Mouse (Mus musculus): Measurements from ENCODE around the gene Ttc7b. TPM values are rescaled to one million over a fixed set of nuclear protein-coding genes. Genes with fewer than 3 reads are reported as not detected.

The Ttc7b gene
- polyA plus RNA-seq, 1 experiment, result 18.2 TPM

DNA sequence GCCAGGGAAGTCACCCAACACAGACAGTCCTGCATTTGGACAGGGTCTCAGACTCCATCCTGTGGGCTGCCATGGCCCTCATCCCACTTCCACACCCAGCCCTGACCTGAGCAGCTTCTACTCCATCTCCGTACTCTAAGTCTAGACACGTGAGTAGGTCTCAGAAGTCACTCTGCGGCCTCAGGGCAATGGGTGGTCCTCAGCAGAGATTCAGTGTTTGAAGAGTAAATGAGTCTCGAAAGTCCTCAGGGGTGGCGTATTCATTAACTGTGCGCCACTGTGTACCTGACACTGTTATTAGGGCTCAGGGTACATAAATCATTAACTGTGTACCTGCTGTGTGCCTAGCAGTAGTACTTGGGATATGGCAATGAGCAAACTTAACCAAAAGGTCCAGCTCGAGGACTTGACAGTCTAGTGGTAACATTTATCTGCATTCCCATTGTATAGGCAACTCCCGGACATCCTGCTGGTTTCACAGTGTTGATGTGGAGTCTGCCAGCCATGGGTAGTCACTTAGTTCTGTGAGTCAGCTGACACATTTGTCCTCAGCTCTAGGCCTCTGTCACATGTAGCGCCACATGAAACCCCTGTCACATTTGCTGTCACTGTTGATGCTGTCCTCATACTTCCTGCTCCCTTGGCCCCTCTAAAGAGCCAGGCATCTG lies 10.9 kb downstream of the Ttc7b start:
- H3K36me3 ChIP-seq (ENCODE audit: control insufficient read depth, insufficient read depth), result no peaks in the 10 kb centered on the region
- H3ac ChIP-seq (ENCODE audit: control insufficient read depth, insufficient read length), result no peak overlapping the region
- H3K4me3 ChIP-seq, result no peak overlapping the region
- no peaks in the 10 kb centered on the region for H3K79me2 ChIP-seq (ENCODE audit: control insufficient read depth, insufficient read depth)
- TF ChIP-seq REST (IDR thresholded peaks at IDR 0.05; ENCODE audit: insufficient read depth, insufficient read length), result no peak
- no peak for TF ChIP-seq POLR2A (IDR thresholded peaks at IDR 0.05; ENCODE audit: insufficient read length, low read depth)
- no peak overlapping the region for H3K4me2 ChIP-seq (ENCODE audit: low read depth)
- no peaks in the 10 kb centered on the region for H3K27me3 ChIP-seq (ENCODE audit: control insufficient read depth, insufficient read depth, insufficient read length)

DNA sequence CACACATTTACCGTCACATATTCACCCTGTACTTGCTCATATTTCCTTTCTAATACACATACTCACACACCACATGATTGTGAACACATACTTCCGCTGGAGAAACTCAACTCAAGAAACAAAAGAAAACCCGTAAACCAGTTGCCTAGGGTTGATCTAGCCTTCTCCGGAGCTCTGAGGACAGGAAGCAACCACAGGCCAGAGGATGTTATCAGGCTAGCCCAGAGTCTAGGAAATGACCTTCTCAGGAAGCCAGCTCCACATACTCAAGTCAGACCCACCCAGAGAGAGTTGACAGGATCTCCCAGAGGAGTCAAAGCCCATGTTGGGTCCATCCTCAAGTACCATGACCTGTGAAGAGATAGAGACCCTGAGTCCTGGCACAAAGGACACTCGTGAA lies 12.0 kb downstream of the Ttc7b start:
- TF ChIP-seq SRF (IDR thresholded peaks at IDR 0.05; ENCODE audit: control insufficient read depth, insufficient read length, low read depth) (no peak), MYOG (IDR thresholded peaks at IDR 0.05; ENCODE audit: control insufficient read depth in 1 of 3, insufficient read depth in 1 of 3, insufficient read length in 2 of 3, low read depth in 2 of 3) (no peak), POLR2A (IDR thresholded peaks at IDR 0.05; ENCODE audit: insufficient read length, low read depth) (no peak), MYOD1 (IDR thresholded peaks at IDR 0.05; ENCODE audit: control insufficient read depth in 1 of 3, insufficient read length in 2 of 3, low read depth in 2 of 3) (no peak)
- no peak overlapping the region for H3K4me3 ChIP-seq
- no peaks in the 10 kb centered on the region for H3K27me3 ChIP-seq (ENCODE audit: control insufficient read depth, insufficient read depth, insufficient read length)
- no peak overlapping the region for H3K4me2 ChIP-seq (ENCODE audit: low read depth)
- no peaks in the 10 kb centered on the region for H3K79me2 ChIP-seq (ENCODE audit: control insufficient read depth, insufficient read depth)
- no peaks in the 10 kb centered on the region for H3K36me3 ChIP-seq (ENCODE audit: control insufficient read depth, insufficient read depth)
- H3ac ChIP-seq (ENCODE audit: control insufficient read depth, insufficient read length), result no peak overlapping the region

DNA sequence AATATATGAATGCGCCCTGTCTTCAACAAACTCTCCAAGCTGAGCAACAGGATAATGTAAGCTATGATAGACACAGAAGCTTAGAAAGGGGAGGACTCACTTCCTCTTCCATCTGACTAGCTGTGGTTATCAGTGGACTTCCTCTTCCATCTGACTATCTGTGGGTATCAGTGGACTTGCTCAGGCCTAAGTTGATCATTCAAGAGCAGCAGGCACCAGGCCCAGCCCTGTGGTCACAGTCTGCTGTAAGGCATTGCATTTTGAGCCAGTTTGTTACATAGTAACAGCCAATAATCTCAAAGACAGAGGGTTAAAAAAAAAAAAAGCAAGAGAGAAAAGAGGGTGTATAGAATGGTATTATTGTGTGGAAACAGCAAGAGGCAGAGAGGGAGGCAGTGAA lies 15.1 kb downstream of the Ttc7b start:
- TF ChIP-seq CEBPB (IDR thresholded peaks at IDR 0.05; ENCODE audit: insufficient read depth, poor library complexity, severe bottlenecking), result no peak
- TF ChIP-seq E2F4 (IDR thresholded peaks at IDR 0.05; ENCODE audit: insufficient read depth), result no peak
- TF ChIP-seq TCF3 (IDR thresholded peaks at IDR 0.05; ENCODE audit: insufficient read length, low read depth), result no peak
- no peak for TF ChIP-seq MYOG (IDR thresholded peaks at IDR 0.05; ENCODE audit: control insufficient read depth in 1 of 3, insufficient read depth in 1 of 3, insufficient read length in 2 of 3, low read depth in 2 of 3)
- no peak for TF ChIP-seq POLR2AphosphoS2 (IDR thresholded peaks at IDR 0.05; ENCODE audit: insufficient read length, low read depth)
- no peak for TF ChIP-seq TCF12 (IDR thresholded peaks at IDR 0.05; ENCODE audit: insufficient read depth, poor library complexity, severe bottlenecking)
- no peak for TF ChIP-seq MAX (IDR thresholded peaks at IDR 0.05; ENCODE audit: low read depth)
- no peak for TF ChIP-seq POLR2A (IDR thresholded peaks at IDR 0.05; ENCODE audit: insufficient read length, low read depth)
- TF ChIP-seq REST (IDR thresholded peaks at IDR 0.05; ENCODE audit: insufficient read depth, insufficient read length), result no peak
- TF ChIP-seq USF1 (IDR thresholded peaks at IDR 0.05; ENCODE audit: low read depth), result no peak
- TF ChIP-seq SRF (IDR thresholded peaks at IDR 0.05; ENCODE audit: control insufficient read depth, insufficient read length, low read depth), result no peak
- no peak for TF ChIP-seq MYOD1 (IDR thresholded peaks at IDR 0.05; ENCODE audit: control insufficient read depth in 1 of 3, insufficient read length in 2 of 3, low read depth in 2 of 3)
- Histone ChIP-seq H3K4me2 (ENCODE audit: low read depth) (no peak overlapping the region), H3K4me3 (no peak overlapping the region), H3K79me2 (ENCODE audit: control insufficient read depth, insufficient read depth) (no peaks in the 10 kb centered on the region), H3K36me3 (ENCODE audit: control insufficient read depth, insufficient read depth) (no peaks in the 10 kb centered on the region), H3K27me3 (ENCODE audit: control insufficient read depth, insufficient read depth, insufficient read length) (no peaks in the 10 kb centered on the region), H3ac (ENCODE audit: control insufficient read depth, insufficient read length) (no peak overlapping the region)

DNA sequence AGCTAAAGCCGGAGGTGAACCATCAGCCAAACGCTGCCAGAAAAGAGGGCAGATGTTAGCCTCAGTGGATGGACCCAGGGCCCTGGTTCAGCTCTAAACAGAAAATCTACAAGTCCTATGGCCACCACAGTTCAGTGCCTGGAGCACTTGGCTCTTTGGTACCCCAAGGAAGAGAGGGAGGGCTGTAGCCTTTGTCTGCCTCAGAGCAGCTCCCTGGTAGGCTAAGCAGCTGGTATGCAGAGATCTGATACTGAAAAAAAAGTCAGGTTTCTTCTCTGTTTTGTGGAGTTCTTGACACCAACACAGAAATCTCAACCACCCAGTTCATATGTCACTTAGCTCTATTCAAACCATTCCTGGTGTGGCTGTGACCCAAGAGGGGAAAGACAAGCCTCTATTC lies 16.0 kb downstream of the Ttc7b start:
- no peak overlapping the region for H3ac ChIP-seq (ENCODE audit: control insufficient read depth, insufficient read length)
- H3K79me2 ChIP-seq (ENCODE audit: control insufficient read depth, insufficient read depth), result no peaks in the 10 kb centered on the region
- TF ChIP-seq REST (IDR thresholded peaks at IDR 0.05; ENCODE audit: insufficient read depth, insufficient read length), result no peak
- TF ChIP-seq CEBPB (IDR thresholded peaks at IDR 0.05; ENCODE audit: insufficient read depth, poor library complexity, severe bottlenecking), result no peak
- TF ChIP-seq TCF12 (IDR thresholded peaks at IDR 0.05; ENCODE audit: insufficient read depth, poor library complexity, severe bottlenecking), result no peak
- TF ChIP-seq SRF (IDR thresholded peaks at IDR 0.05; ENCODE audit: control insufficient read depth, insufficient read length, low read depth), result no peak
- no peak for TF ChIP-seq TCF3 (IDR thresholded peaks at IDR 0.05; ENCODE audit: insufficient read length, low read depth)
- TF ChIP-seq MAX (IDR thresholded peaks at IDR 0.05; ENCODE audit: low read depth), result no peak
- no peak for TF ChIP-seq POLR2A (IDR thresholded peaks at IDR 0.05; ENCODE audit: insufficient read length, low read depth)
- no peak for TF ChIP-seq MYOD1 (IDR thresholded peaks at IDR 0.05; ENCODE audit: control insufficient read depth in 1 of 3, insufficient read length in 2 of 3, low read depth in 2 of 3)
- TF ChIP-seq E2F4 (IDR thresholded peaks at IDR 0.05; ENCODE audit: insufficient read depth), result no peak
- no peak for TF ChIP-seq USF1 (IDR thresholded peaks at IDR 0.05; ENCODE audit: low read depth)
- no peak for TF ChIP-seq MYOG (IDR thresholded peaks at IDR 0.05; ENCODE audit: control insufficient read depth in 1 of 3, insufficient read depth in 1 of 3, insufficient read length in 2 of 3, low read depth in 2 of 3)
- TF ChIP-seq POLR2AphosphoS2 (IDR thresholded peaks at IDR 0.05; ENCODE audit: insufficient read length, low read depth), result no peak
- H3K4me2 ChIP-seq (ENCODE audit: low read depth), result no peak overlapping the region
- peaks cover under 1% of the 10 kb centered on the region for H3K36me3 ChIP-seq (ENCODE audit: control insufficient read depth, insufficient read depth)
- H3K27me3 ChIP-seq (ENCODE audit: control insufficient read depth, insufficient read depth, insufficient read length), result no peaks in the 10 kb centered on the region
- H3K4me3 ChIP-seq, result no peak overlapping the region

DNA sequence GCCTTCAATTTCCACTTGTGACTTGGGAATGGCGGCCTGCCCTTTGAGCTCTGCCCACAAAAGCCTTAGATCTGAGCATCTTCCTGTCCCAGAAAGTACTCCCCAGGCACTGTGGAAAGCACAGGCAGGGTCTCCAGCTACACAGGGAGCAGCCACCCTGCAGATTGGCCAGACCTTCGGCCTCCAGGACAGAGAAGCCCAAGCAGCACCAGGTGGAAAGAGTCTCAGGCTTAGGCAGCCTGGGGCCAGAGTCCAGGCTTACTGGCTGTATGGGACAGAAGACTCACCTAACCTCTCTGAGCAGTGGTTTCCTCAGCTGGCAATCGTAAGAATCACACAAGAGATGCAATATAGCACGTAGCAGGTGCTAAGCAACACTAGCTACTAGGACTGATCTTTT lies 17.0 kb downstream of the Ttc7b start:
- peaks cover 4% of the 10 kb centered on the region for H3K36me3 ChIP-seq (ENCODE audit: control insufficient read depth, insufficient read depth)
- no peak overlapping the region for H3K4me2 ChIP-seq (ENCODE audit: low read depth)
- no peak for TF ChIP-seq MYOG (IDR thresholded peaks at IDR 0.05; ENCODE audit: control insufficient read depth in 1 of 3, insufficient read depth in 1 of 3, insufficient read length in 2 of 3, low read depth in 2 of 3)
- no peak for TF ChIP-seq POLR2AphosphoS2 (IDR thresholded peaks at IDR 0.05; ENCODE audit: insufficient read length, low read depth)
- TF ChIP-seq SRF (IDR thresholded peaks at IDR 0.05; ENCODE audit: control insufficient read depth, insufficient read length, low read depth), result no peak
- no peak for TF ChIP-seq REST (IDR thresholded peaks at IDR 0.05; ENCODE audit: insufficient read depth, insufficient read length)
- no peak for TF ChIP-seq MAX (IDR thresholded peaks at IDR 0.05; ENCODE audit: low read depth)
- no peak for TF ChIP-seq TCF12 (IDR thresholded peaks at IDR 0.05; ENCODE audit: insufficient read depth, poor library complexity, severe bottlenecking)
- no peak for TF ChIP-seq CEBPB (IDR thresholded peaks at IDR 0.05; ENCODE audit: insufficient read depth, poor library complexity, severe bottlenecking)
- no peak for TF ChIP-seq TCF3 (IDR thresholded peaks at IDR 0.05; ENCODE audit: insufficient read length, low read depth)
- no peak for TF ChIP-seq POLR2A (IDR thresholded peaks at IDR 0.05; ENCODE audit: insufficient read length, low read depth)
- no peak for TF ChIP-seq USF1 (IDR thresholded peaks at IDR 0.05; ENCODE audit: low read depth)
- TF ChIP-seq MYOD1 (IDR thresholded peaks at IDR 0.05; ENCODE audit: control insufficient read depth in 1 of 3, insufficient read length in 2 of 3, low read depth in 2 of 3), result no peak
- no peak for TF ChIP-seq E2F4 (IDR thresholded peaks at IDR 0.05; ENCODE audit: insufficient read depth)
- H3K27me3 ChIP-seq (ENCODE audit: control insufficient read depth, insufficient read depth, insufficient read length), result no peaks in the 10 kb centered on the region
- H3K79me2 ChIP-seq (ENCODE audit: control insufficient read depth, insufficient read depth), result no peaks in the 10 kb centered on the region
- H3ac ChIP-seq (ENCODE audit: control insufficient read depth, insufficient read length), result no peak overlapping the region
- H3K4me3 ChIP-seq, result no peak overlapping the region
